Mouse (Mus musculus): ENCODE measurements around the gene Gm20388.

DNA sequence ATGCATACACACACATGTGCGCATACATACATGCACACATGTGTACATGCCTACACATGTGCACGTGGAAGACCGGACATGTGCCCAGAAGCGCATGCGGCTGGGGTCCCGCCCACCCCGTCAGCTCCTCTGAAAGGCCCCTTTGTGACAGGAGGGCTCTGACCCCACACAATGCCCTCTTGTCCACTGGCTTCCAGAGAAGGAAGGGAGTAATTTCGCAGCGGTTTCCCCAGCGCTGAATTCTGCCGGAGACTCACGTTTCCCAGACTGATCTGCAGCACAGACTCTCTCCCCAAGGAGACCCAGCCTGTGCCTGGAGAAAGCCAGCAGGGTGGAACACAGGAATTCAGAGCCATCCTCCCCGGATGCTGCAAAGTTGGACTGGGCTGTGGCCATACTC, 1153.0 kb downstream of the Gm20388 start:
- TF ChIP-seq CTCF (conservative IDR thresholded peaks at IDR 0.05; ENCODE audit: insufficient read depth, insufficient read length, low read depth, low read length) (no peak), POLR2A (IDR thresholded peaks at IDR 0.05; ENCODE audit: low read depth, low read length) (no peak)

Measured in kidney, adult 2 months (tissue).